Mouse (Mus musculus): ENCODE data around the gene Odf3l2.

- no peak for TF ChIP-seq CTCF (IDR thresholded peaks at IDR 0.05; ENCODE audit: insufficient read depth, low read depth, low read length)
- no peak for TF ChIP-seq POLR2A (IDR thresholded peaks at IDR 0.05; ENCODE audit: insufficient read depth, low read depth, low read length)
Measured at GRCm38 (mm10) chr10:79675346-79676035, 30.0 kb upstream of the Odf3l2 start.

All from olfactory bulb, adult 2 months (tissue).